Mouse (Mus musculus): ENCODE data around the gene Sh2d3c. TPM values are rescaled to one million over a fixed set of nuclear protein-coding genes. Genes with fewer than 3 reads are reported as not detected.
A peak's percentile ranks its signal among the peaks of the same experiment; 100 is the strongest.

Gene Sh2d3c
- polyA plus RNA-seq, 1 experiment: 167 TPM

- Histone ChIP-seq H3K4me1 (ENCODE audit: control insufficient read depth, insufficient read depth, low read length) (no peaks in the 10 kb centered on the region), H3K4me3 (replicated peaks; ENCODE audit: extremely low read depth, low read depth, low read length) (peak within 1 kb of the TSS; percentile 58)
- peak; percentile 80 for TF ChIP-seq CTCF (IDR thresholded peaks at IDR 0.05; ENCODE audit: insufficient read depth, low read length)
- peak; percentile 52; the same call in 1 of the 2 replicates for TF ChIP-seq POLR2A (IDR thresholded peaks at IDR 0.05; ENCODE audit: borderline replicate concordance, extremely low read depth, low read depth, low read length)
- DNase-seq: peak; percentile 95
- WGBS: under 1% methylated on average over 66 of the region's 66 CpGs
Observed at GRCm38 (mm10) chr2:32757056-32757845, 36.4 kb downstream of the Sh2d3c start, which contains the start of gene Tor2a. Gene Tor2a (plus strand): TSS chr2:32757234.

- no peak for DNase-seq
- 77% methylated on average over 8 of the region's 8 CpGs for WGBS
- TF ChIP-seq CTCF (IDR thresholded peaks at IDR 0.05; ENCODE audit: insufficient read depth, low read length): no peak
- H3K4me1 ChIP-seq (ENCODE audit: control insufficient read depth, insufficient read depth, low read length): no peaks in the 10 kb centered on the region
- H3K4me3 ChIP-seq (replicated peaks; ENCODE audit: extremely low read depth, low read depth, low read length): no peak overlapping the region
Observed at GRCm38 (mm10) chr2:32758503-32758902, 37.6 kb downstream of the Sh2d3c start.

- no peak for DNase-seq
- 84% methylated on average over 2 of the region's 2 CpGs for WGBS
Observed at GRCm38 (mm10) chr2:32759001-32759400, 38.1 kb downstream of the Sh2d3c start.

GRCm38 (mm10) chr2:32761361-32761760 lies 40.5 kb downstream of the Sh2d3c start:
- H3K4me3 ChIP-seq (replicated peaks; ENCODE audit: extremely low read depth, low read depth, low read length): no peak overlapping the region
- no peak for TF ChIP-seq CTCF (IDR thresholded peaks at IDR 0.05; ENCODE audit: insufficient read depth, low read length)
- TF ChIP-seq POLR2A (IDR thresholded peaks at IDR 0.05; ENCODE audit: borderline replicate concordance, extremely low read depth, low read depth, low read length): no peak
- no peaks in the 10 kb centered on the region for H3K4me1 ChIP-seq (ENCODE audit: control insufficient read depth, insufficient read depth, low read length)
- WGBS: 91% methylated on average over 14 of the region's 14 CpGs
- no peak for DNase-seq

More at GRCm38 (mm10) chr2:32759001-32759400, 38.1 kb downstream of the Sh2d3c start:
- no peak for TF ChIP-seq CTCF (IDR thresholded peaks at IDR 0.05; ENCODE audit: insufficient read depth, low read length)
- TF ChIP-seq POLR2A (IDR thresholded peaks at IDR 0.05; ENCODE audit: borderline replicate concordance, extremely low read depth, low read depth, low read length): no peak
- H3K4me1 ChIP-seq (ENCODE audit: control insufficient read depth, insufficient read depth, low read length): no peaks in the 10 kb centered on the region
- H3K4me3 ChIP-seq (replicated peaks; ENCODE audit: extremely low read depth, low read depth, low read length): no peak overlapping the region

GRCm38 (mm10) chr2:32761859-32762258 lies 41.0 kb downstream of the Sh2d3c start:
- Histone ChIP-seq H3K4me3 (replicated peaks; ENCODE audit: extremely low read depth, low read depth, low read length) (no peak overlapping the region), H3K4me1 (ENCODE audit: control insufficient read depth, insufficient read depth, low read length) (no peaks in the 10 kb centered on the region)
- WGBS: 74% methylated on average over 4 of the region's 4 CpGs
- no peak for DNase-seq
- TF ChIP-seq POLR2A (IDR thresholded peaks at IDR 0.05; ENCODE audit: borderline replicate concordance, extremely low read depth, low read depth, low read length): no peak
- no peak for TF ChIP-seq CTCF (IDR thresholded peaks at IDR 0.05; ENCODE audit: insufficient read depth, low read length)

GRCm38 (mm10) chr2:32763353-32763752 lies 42.5 kb downstream of the Sh2d3c start:
- TF ChIP-seq POLR2A (IDR thresholded peaks at IDR 0.05; ENCODE audit: borderline replicate concordance, extremely low read depth, low read depth, low read length): no peak
- TF ChIP-seq CTCF (IDR thresholded peaks at IDR 0.05; ENCODE audit: insufficient read depth, low read length): peak; percentile 33
- 74% methylated on average over 3 of the region's 3 CpGs for WGBS
- DNase-seq: no peak
- Histone ChIP-seq H3K4me3 (replicated peaks; ENCODE audit: extremely low read depth, low read depth, low read length) (no peak overlapping the region), H3K4me1 (ENCODE audit: control insufficient read depth, insufficient read depth, low read length) (no peaks in the 10 kb centered on the region)

GRCm38 (mm10) chr2:32767241-32767640 lies 46.4 kb downstream of the Sh2d3c start:
- Histone ChIP-seq H3K4me3 (replicated peaks; ENCODE audit: extremely low read depth, low read depth, low read length) (no peak overlapping the region), H3K4me1 (ENCODE audit: control insufficient read depth, insufficient read depth, low read length) (0 out of 2 replicates have a peak, but pooled peaks cover 3% of the 10 kb centered on the region)
- no peak for DNase-seq
- TF ChIP-seq CTCF (IDR thresholded peaks at IDR 0.05; ENCODE audit: insufficient read depth, low read length) (no peak), POLR2A (IDR thresholded peaks at IDR 0.05; ENCODE audit: borderline replicate concordance, extremely low read depth, low read depth, low read length) (no peak)
- 67% methylated on average over 12 of the region's 12 CpGs for WGBS

GRCm38 (mm10) chr2:32768661-32769285 lies 47.9 kb downstream of the Sh2d3c start:
- Histone ChIP-seq H3K4me3 (replicated peaks; ENCODE audit: extremely low read depth, low read depth, low read length) (no peak overlapping the region), H3K4me1 (ENCODE audit: control insufficient read depth, insufficient read depth, low read length) (0 out of 2 replicates have a peak, but pooled peaks cover 3% of the 10 kb centered on the region)
- DNase-seq: peak; percentile 65
- 57% methylated on average over 19 of the region's 19 CpGs for WGBS
- TF ChIP-seq POLR2A (IDR thresholded peaks at IDR 0.05; ENCODE audit: borderline replicate concordance, extremely low read depth, low read depth, low read length) (no peak), CTCF (IDR thresholded peaks at IDR 0.05; ENCODE audit: insufficient read depth, low read length) (no peak)

- H3K4me1 ChIP-seq (ENCODE audit: control insufficient read depth, insufficient read depth, low read length): 0 out of 2 replicates have a peak, but pooled peaks cover 3% of the 10 kb centered on the region
- 78% methylated on average over 5 of the region's 5 CpGs for WGBS
- DNase-seq: no peak
- H3K4me3 ChIP-seq (replicated peaks; ENCODE audit: extremely low read depth, low read depth, low read length): no peak overlapping the region
- TF ChIP-seq POLR2A (IDR thresholded peaks at IDR 0.05; ENCODE audit: borderline replicate concordance, extremely low read depth, low read depth, low read length): no peak
- no peak for TF ChIP-seq CTCF (IDR thresholded peaks at IDR 0.05; ENCODE audit: insufficient read depth, low read length)
Observed at GRCm38 (mm10) chr2:32769327-32770085, 48.7 kb downstream of the Sh2d3c start.

Data from lung, adult 2 months (tissue).